Mouse (Mus musculus) megakaryocyte, embryonic 14.5 days (primary cell): ENCODE measurements around the gene Asprv1.

ENCODE experiments used
- FLI1 ChIP-seq: IDR thresholded peaks from 2 replicates; pipeline ENCODE4 v1.6.1; 2012; ENCODE audit warnings: low read length, inconsistent platforms, mixed read lengths
- GATA1 ChIP-seq: IDR thresholded peaks from 3 replicates; pipeline ENCODE4 v1.6.1; 2012; ENCODE audit warnings: mixed read lengths, low read length, inconsistent platforms, borderline replicate concordance

GRCm38 (mm10) chr6:86637860-86638259, 9.9 kb downstream of the Asprv1 start:
- no peak for TF ChIP-seq GATA1
- no peak for TF ChIP-seq FLI1
